Mouse (Mus musculus) adipocyte (in vitro differentiated cells): ENCODE results near the gene Utp6.
A peak's percentile ranks its signal among the peaks of the same experiment; 100 is the strongest.
"Not testable (repeated sequence)": the region's sequence is repeated elsewhere in the genome, so short reads cannot be mapped to it uniquely, and the experiment has no call there.

Source experiments
- DNase-seq: peaks from one replicate; pipeline ENCODE4 v3.0.0-alpha.2; 2016; ENCODE audit warnings: low spot score

Utp6 gene

GRCm38 (mm10) chr11:79962125-79962876, at the start of gene Utp6:
TSS of gene Utp6 (minus strand) at chr11:79962390.
- DNase-seq: peak; percentile 100

DNA sequence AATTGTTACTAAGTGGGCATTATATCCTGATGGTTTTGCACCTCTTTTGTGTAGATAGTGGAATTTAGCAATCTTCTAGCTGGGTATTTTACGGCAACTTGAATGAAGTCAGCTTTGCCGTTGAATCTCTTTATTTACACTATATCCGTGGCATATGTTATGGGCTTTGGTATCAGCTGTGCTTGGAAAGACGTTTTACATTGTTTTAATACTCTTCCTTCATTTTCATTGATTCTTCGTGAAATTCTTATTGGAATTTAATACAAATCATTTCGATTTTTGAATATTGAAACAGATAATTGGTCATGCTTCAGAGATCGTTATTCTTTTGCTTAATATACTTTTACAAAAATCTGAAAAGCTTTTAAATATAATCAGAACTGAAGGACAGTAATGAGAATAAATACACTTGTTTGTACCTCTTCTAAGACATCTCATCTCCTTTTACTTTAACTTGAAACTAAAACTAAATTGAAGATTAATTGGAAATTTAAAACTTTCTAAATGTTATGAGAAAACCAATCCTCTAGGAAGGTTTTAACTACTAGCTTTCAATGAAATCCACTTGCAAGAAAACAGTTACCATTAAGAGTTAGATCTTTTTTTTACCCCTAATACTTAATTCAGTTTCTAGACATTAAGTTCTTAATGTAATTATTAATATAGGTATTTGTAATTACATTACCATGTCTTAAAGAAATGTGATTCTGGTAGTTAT, 32.2 kb upstream of the Utp6 start:
- DNase-seq: no peak

DNA sequence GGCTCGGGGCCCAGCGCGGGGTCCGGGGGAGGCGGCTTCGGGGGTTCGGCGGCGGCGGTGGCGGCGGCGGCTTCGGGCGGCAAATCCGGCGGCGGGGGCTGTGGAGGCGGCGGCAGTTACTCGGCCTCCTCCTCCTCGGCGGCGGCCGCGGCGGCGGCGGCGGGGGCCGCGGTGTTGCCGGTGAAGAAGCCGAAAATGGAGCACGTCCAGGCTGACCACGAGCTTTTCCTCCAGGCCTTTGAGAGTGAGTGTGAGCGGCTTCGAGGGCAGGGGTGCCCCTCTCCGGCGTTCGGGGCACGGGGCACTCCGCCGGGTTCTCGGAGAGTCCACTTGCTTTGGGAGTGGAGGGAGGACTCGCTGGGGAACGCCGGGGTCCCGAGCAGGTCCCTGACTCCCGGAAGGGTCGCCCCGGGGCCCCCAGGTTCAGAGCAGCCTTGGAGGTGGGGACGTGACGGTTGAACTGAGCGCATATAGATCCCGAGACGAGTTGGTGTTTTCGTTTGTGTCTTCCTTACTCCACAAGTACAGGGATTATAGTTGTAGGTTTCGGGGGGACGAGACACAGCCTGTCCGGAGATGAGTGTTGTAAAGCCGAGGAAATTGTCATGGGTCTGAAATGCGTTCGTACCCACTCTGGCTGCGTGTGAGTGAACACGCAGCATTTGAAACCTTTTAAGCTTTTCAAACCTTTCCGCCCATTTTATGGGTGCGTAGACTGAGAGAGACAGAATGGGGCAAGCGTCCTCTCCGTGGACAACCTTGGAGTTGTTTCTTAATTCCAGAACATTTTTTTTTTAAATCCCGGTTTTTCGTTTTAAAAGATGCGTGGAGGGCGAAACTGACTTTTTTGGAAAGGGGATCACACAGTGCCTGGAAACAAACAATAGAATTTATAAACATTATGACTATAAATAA, 31.4 kb upstream of the Utp6 start:
- DNase-seq: peak; percentile 55

GRCm38 (mm10) chr11:79992592-79993355, 30.6 kb upstream of the Utp6 start, which contains the start of gene Suz12:
TSS of gene Suz12 (plus strand) at chr11:79993106.
- DNase-seq: peak; percentile 94

GRCm38 (mm10) chr11:79992035-79992591, 29.9 kb upstream of the Utp6 start:
- DNase-seq: no peak

DNA sequence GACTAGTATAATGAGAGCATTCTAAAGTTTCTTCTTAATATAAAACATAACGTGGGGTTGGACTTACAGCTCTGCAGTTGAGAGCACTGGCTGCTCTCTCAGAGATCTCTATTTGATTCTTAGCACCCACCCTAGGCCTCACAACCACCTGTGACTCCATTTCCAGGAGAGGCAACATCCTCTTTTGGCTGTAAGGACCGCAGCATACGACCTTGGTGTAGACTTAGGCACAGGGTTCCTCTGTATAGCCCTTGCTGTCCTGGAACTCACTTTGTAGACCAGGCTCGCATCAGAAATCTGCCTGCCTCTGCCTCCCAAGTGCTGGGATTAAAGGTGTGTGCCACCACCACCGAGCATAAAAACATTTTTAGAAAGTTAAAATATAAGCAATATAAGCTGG, 29.4 kb upstream of the Utp6 start:
- no peak for DNase-seq

DNA sequence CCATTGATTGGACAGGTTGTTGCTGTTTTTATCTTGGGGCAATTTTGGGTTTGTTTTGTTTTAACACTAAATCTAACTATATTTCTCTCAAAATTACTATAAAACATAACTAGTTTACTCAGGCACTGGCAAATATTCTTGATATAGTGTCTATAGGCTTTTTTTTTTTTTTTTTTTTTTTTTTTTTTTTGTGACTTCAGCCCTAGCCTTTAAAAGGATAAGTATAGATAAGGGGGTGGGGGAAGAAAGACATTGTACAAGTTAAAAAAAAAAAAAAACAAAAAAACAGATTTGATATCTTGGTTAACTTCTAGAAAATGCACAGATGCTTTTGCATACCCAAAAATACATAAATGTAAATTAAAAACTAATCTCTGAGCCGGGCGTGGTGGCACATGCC, 27.9 kb upstream of the Utp6 start:
- DNase-seq: no peak

DNA sequence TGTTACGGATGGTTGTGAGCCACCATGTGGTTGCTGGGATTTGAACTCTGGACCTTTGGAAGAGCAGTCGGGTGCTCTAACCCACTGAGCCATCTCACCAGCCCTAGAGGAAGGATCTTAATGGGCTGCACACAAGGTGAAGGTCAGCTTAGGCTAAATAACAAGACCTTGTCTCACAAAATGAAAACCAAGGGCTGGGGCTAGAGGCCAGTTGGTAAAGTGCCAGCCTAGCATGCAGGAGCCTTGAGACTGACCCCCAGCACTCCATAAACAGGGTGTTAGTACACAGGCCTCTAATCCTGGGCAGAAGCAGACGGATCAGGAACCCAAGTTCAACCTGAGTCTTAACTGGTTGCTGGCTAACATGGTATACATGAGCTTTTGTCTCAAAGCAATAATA, 25.7 kb upstream of the Utp6 start:
- no peak for DNase-seq

DNA sequence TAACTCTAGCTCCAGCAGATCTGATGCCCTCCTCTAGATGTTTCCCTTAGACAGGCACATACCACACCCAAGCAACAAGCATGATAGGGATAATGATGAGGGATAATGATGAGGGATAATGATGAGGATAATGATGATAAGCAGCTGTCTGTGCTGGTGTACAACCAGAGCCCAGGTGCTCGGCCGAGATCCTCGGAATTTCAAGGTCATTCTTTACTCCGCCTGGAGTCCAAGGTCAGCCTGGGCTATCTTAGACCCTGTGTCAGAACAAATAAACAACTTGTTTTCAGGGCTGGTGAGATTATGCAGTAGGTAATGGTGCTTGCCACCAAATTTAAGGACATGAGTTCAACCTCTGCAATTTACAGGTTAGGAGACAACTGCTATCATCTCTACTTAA, 24.7 kb upstream of the Utp6 start:
- DNase-seq: no peak

DNA sequence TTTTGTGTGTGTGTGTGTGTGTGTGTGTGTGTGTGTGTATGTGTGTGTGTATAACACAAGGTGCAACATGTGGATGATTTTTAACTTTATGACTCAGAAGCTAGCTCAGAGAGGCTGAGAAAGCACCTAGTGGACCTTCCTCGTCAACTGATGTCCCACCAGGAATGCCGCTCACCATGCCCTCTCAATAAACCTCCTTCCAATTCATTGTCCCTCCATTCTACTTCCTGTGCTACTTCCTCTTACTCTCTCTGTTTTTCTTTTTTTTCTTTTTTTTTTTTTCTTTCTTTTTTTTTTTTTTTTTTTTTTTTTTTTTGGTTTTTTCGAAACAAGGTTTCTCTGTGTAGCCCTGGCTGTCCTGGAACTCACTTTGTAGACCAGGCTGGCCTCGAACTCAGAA, 15.6 kb upstream of the Utp6 start:
- DNase-seq: not testable (repeated sequence)

- DNase-seq: not testable (repeated sequence)
These were observed 14.9 kb upstream of the Utp6 start for GRCm38 (mm10) chr11:79977061-79977460.

DNA sequence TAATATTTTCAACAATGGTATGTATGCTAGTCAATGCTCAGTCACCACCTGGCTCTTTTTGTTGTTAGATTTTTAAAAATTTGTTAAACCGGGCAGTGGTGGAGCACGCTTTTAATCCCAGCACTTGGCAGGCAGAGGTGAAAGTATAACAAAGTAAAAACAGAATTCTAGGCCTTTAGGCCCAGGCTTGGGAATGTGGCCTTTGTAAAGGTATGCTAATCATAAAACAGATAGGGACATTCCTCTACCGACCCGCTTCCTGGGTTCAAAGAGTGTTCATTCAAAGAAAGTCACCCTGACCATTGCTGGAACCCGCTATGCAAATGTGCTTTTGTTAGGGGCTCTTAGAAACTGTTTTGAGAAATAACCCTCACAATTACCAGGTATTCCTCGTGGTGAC, 14.5 kb upstream of the Utp6 start:
- not testable (repeated sequence) for DNase-seq

DNA sequence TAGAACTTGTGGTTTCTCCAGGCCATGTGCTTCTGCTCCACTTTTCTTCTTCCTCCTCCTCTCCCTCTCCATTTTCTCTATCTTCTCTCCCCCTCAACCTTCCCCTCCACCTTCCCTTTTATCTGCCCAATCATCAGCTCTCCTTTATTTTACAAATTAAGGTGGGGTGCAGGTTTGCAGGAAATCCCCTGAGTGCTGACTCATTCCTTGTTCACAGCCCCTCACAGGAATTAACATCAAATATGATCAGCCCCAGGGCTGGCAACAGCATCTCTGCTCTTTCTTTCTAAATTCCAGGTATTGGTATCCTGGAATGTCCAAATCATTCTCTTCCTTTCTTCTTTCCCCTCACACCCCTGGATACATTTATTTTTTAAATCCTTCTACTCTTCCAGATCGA, 14.0 kb upstream of the Utp6 start:
- DNase-seq: no peak

DNA sequence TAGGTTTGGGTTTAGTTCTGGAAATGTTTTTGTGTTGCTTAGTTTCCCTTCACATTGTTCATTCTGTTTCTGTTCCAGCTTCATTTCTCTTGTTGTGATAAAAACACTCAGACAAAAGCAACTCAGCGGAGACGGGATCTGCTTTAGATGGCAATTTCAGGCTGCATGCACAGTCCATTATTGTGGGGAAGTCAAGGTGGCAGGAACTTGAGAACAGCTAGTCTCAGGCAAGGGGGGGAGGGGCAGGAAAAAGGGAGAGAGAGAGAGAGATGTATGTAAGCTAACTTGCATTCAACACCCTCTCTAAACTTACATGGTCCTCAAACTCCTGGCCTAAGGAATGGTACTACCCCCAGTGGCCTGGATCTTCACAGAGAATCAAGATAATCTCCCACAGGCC, 13.2 kb upstream of the Utp6 start:
- no peak for DNase-seq

- no peak for DNase-seq
These were observed 11.7 kb upstream of the Utp6 start for GRCm38 (mm10) chr11:79973626-79974476.

GRCm38 (mm10) chr11:79973133-79973532, 10.9 kb upstream of the Utp6 start:
- DNase-seq: no peak

- no peak for DNase-seq
These were observed 5.6 kb upstream of the Utp6 start for GRCm38 (mm10) chr11:79967752-79968151.

GRCm38 (mm10) chr11:79965896-79966295, 3.7 kb upstream of the Utp6 start:
- DNase-seq: peak; percentile 89

- peak; percentile 62 for DNase-seq
These were observed 1.2 kb upstream of the Utp6 start for GRCm38 (mm10) chr11:79963212-79963974.

- no peak for DNase-seq
These were observed 640 bp upstream of the Utp6 start for GRCm38 (mm10) chr11:79962877-79963183.
